Mouse (Mus musculus) cerebellum, postnatal 14 days (tissue): ENCODE measurements around the gene Fcgrt.
A peak's percentile ranks its signal among the peaks of the same experiment; 100 is the strongest.
"Not testable (repeated sequence)": the region's sequence is repeated elsewhere in the genome, so short reads cannot be mapped to it uniquely, and the experiment has no call there.

Experiments
- DNase-seq, 2 experiments: peaks; one replicate each; pipeline ENCODE4 v3.0.0; 2021; ENCODE audit warnings: mixed read lengths in 2 of 2

Gene Fcgrt

GRCm38 (mm10) chr7:45103652-45104180 is at the start of gene Fcgrt:
Gene Fcgrt, minus strand, starts transcription at chr7:45103851.
- DNase-seq: peak; percentile 61 to 80

GRCm38 (mm10) chr7:45153052-45153451 is 49.4 kb upstream of the Fcgrt start:
- not testable (repeated sequence) for DNase-seq

- peak in 1 of 2 experiments; percentile 13 for DNase-seq
Observed at GRCm38 (mm10) chr7:45151303-45151702, 47.7 kb upstream of the Fcgrt start.

- DNase-seq: no peak
Observed at GRCm38 (mm10) chr7:45150321-45150720, 46.7 kb upstream of the Fcgrt start.

GRCm38 (mm10) chr7:45149545-45149944 is 45.9 kb upstream of the Fcgrt start:
- DNase-seq: peak in 1 of 2 experiments; percentile 13

GRCm38 (mm10) chr7:45148534-45149098 is 45.0 kb upstream of the Fcgrt start:
- no peak for DNase-seq

GRCm38 (mm10) chr7:45147899-45148298 is 44.2 kb upstream of the Fcgrt start:
- no peak for DNase-seq

GRCm38 (mm10) chr7:45147267-45147666 is 43.6 kb upstream of the Fcgrt start:
- no peak for DNase-seq

GRCm38 (mm10) chr7:45145460-45145859 is 41.8 kb upstream of the Fcgrt start:
- DNase-seq: no peak

- no peak for DNase-seq
Observed at GRCm38 (mm10) chr7:45144368-45145174, 40.9 kb upstream of the Fcgrt start.

- peak in 1 of 2 experiments; percentile 5 for DNase-seq
Observed at GRCm38 (mm10) chr7:45141914-45142313, 38.3 kb upstream of the Fcgrt start.

GRCm38 (mm10) chr7:45141319-45141718 is 37.7 kb upstream of the Fcgrt start:
- no peak for DNase-seq

- DNase-seq: peak in 1 of 2 experiments; percentile 75
Observed at GRCm38 (mm10) chr7:45139904-45140723, 36.5 kb upstream of the Fcgrt start.

GRCm38 (mm10) chr7:45138403-45138802 is 34.8 kb upstream of the Fcgrt start:
- DNase-seq: no peak

GRCm38 (mm10) chr7:45137171-45138006 is 33.7 kb upstream of the Fcgrt start:
- peak in 1 of 2 experiments; percentile 12 for DNase-seq

GRCm38 (mm10) chr7:45135993-45136567 is 32.4 kb upstream of the Fcgrt start, which contains the start of the genes Gm45713 and Flt3l:
Gene Gm45713, minus strand, starts transcription at chr7:45136231.
Gene Flt3l, minus strand, starts transcription at chr7:45136432.
- peak; percentile 94 for DNase-seq

GRCm38 (mm10) chr7:45135370-45135769 is 31.7 kb upstream of the Fcgrt start:
- peak in 1 of 2 experiments; percentile 9 for DNase-seq

GRCm38 (mm10) chr7:45134544-45135026 is 30.9 kb upstream of the Fcgrt start:
- peak in 1 of 2 experiments; percentile 26 for DNase-seq

GRCm38 (mm10) chr7:45133446-45134159 is 30.0 kb upstream of the Fcgrt start:
- no peak for DNase-seq

- DNase-seq: no peak
Observed at GRCm38 (mm10) chr7:45131850-45132249, 28.2 kb upstream of the Fcgrt start.
